Mouse (Mus musculus) lung, embryonic 15.5 days (tissue): ENCODE data around the gene Arpc5. TPM values are rescaled to one million over a fixed set of nuclear protein-coding genes. Genes with fewer than 3 reads are reported as not detected.

Source experiments
- ATAC-seq: fragments of 200-750 bp; cut with Nextera tagmentation; 2 replicates; pipeline ENCODE4 v1.8.0; 2017; ENCODE audit warnings: moderate number of reproducible peaks, borderline replicate concordance; ENCODE audit not compliant: low FRiP score, low TSS enrichment; ENCODE audit errors: extremely low read depth
- H3K27ac ChIP-seq: fragments of 300-500 bp; sonication (generic); 2 replicates; pipeline ENCODE4 v1.5.1; 2015; ENCODE audit warnings: moderate library complexity, mild to moderate bottlenecking, inconsistent platforms
- H3K27me3 ChIP-seq: fragments of 300-500 bp; sonication (generic); 2 replicates; pipeline ENCODE4 v1.6.1; 2015; ENCODE audit warnings: inconsistent platforms
- H3K36me3 ChIP-seq: fragments of 300-500 bp; sonication (generic); 2 replicates; pipeline ENCODE4 v1.6.1; 2015; ENCODE audit warnings: inconsistent platforms
- H3K4me1 ChIP-seq: fragments of 300-500 bp; sonication (generic); 2 replicates; pipeline ENCODE4 v1.6.1; 2015; ENCODE audit warnings: inconsistent platforms
- H3K4me2 ChIP-seq: fragments of 300-500 bp; sonication (generic); 2 replicates; pipeline ENCODE4 v1.6.1; 2015; ENCODE audit warnings: inconsistent platforms, mild to moderate bottlenecking, moderate library complexity
- H3K4me3 ChIP-seq: fragments of 300-500 bp; sonication (generic); 2 replicates; pipeline ENCODE4 v1.5.1; 2015; ENCODE audit warnings: mild to moderate bottlenecking, inconsistent platforms
- H3K9ac ChIP-seq: fragments of 300-500 bp; sonication (generic); 2 replicates; pipeline ENCODE4 v1.6.1; 2015; ENCODE audit warnings: inconsistent platforms
- H3K9me3 ChIP-seq: fragments of 300-500 bp; sonication (generic); 2 replicates; pipeline ENCODE4 v1.6.1; 2016; ENCODE audit warnings: inconsistent platforms
- WGBS: fragments of 180-500 bp; shearing (Covaris S2); methylation state at CpG from one replicate; pipeline ENCODE4 v1.1.7; 2015; 5-methylcytosine and 5-hydroxymethylcytosine counted together
- polyA plus RNA-seq: library from polyadenylated mRNA; unstranded; fragments of >200 nt; fragmentation: Nextera tagmentation; extraction: Ambion mirVana; gene quantifications from 2 replicates; pipeline ENCODE4 v1.2.1, GENCODE M21; 2015

The Arpc5 gene
- polyA plus RNA-seq, 1 experiment from 2014 or later = 279 TPM

DNA sequence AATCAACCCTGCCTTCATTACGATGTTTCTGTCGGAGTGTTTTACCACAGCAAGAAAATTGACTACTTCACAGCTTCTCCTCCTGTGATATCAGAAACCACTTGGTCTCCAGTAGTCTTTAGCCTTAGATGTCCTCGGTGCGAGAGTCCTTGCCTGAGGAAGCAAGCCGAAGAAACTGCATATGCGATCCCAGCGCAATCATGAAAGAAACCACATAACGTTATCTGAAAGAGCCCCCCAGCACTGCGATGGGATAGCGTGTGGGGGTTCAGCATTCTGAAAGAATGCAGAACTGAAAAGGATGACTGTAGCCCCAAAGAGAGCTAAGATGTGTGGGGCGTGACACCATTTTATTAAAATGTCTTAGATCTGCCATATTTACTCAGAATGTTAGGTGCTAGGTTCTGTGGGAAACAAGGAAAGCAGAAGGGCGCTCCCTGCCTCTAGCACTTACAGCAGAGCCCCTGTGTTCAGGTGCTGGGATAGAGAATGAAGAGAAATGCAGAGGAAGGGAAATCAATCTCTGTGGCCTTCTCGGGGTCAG is 34.4 kb downstream of the Arpc5 start:
- no peak overlapping the region for H3K27ac ChIP-seq
- H3K27me3 ChIP-seq = no peaks in the 10 kb centered on the region
- peaks cover 12% of the 10 kb centered on the region for H3K4me1 ChIP-seq
- H3K36me3 ChIP-seq = no peaks in the 10 kb centered on the region
- H3K4me3 ChIP-seq = no peak overlapping the region
- no peak overlapping the region for H3K9ac ChIP-seq
- H3K9me3 ChIP-seq = no peaks in the 10 kb centered on the region
- WGBS = 82% methylated on average over 13 of the region's 13 CpGs
- ATAC-seq = no peak
- no peak overlapping the region for H3K4me2 ChIP-seq

DNA sequence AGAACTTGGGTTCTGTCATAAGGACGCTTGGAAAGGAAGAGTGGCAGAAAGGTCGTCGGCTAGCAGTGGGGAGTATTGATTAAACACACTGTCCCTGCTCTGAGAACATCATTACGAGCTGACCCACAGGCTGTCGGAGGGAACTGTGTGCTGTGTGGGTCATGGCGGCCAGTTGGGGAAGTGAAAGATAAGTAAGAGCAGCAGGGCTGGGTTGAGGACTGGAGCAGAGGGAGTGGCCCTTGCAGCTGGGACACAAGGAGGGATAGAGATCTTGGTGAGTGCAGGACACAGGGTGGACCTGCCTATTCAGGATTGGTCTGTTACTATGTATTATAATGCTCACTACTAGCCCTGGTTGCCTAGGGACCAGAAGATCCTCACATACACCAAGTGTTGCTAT is 38.6 kb downstream of the Arpc5 start:
- no peak overlapping the region for H3K4me3 ChIP-seq

DNA sequence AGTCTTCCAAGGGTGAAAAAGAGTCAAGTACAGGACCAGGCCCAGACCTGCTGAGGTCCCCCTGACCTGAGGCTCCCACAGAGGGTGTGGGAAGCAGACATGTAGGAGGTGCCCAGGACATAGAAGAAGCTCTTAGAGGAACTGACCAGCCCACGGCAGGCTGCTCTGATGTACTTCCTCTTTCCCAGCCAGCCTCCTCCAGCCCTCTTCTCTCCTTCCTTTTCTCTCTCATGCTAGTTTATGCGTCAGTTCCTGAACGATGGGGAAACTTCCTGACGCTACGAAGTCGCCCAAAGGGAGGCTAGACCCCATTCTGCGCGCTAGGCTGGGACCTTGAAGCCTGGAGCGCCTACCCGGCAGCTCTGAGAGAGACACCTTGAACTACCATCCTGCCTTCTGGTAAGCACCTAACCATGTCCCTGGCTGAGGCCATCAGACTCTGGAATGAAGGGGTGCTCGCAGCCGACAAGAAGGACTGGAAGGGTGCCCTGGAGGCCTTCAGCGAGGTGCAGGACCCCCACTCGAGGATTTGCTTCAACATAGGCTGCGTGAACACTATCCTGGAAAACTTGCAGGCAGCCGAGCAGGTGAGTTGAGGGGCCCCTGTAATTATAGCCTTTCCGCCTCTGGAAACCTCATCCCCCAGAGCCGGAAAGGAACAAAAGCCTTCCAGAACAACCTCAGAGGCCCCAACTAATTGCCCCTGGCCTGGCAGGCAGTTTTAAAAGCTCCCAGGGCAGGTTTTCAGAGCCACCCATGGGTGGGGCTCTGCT is 41.5 kb downstream of the Arpc5 start:
- ATAC-seq = no peak
- Histone ChIP-seq H3K27me3 (no peaks in the 10 kb centered on the region), H3K9me3 (no peaks in the 10 kb centered on the region), H3K9ac (no peak overlapping the region), H3K27ac (no peak overlapping the region), H3K4me3 (no peak overlapping the region), H3K36me3 (no peaks in the 10 kb centered on the region), H3K4me2 (no peak overlapping the region), H3K4me1 (peaks cover 6% of the 10 kb centered on the region; the same call in 1 of the 2 replicates)
- 73% methylated on average over 18 of the region's 18 CpGs for WGBS

More for the DNA sequence above, 38.6 kb downstream of the Arpc5 start:
- no peak for ATAC-seq
- Histone ChIP-seq H3K4me1 (peaks cover 9% of the 10 kb centered on the region; the same call in 1 of the 2 replicates), H3K36me3 (no peaks in the 10 kb centered on the region), H3K9me3 (no peaks in the 10 kb centered on the region), H3K4me2 (no peak overlapping the region), H3K9ac (no peak overlapping the region), H3K27ac (no peak overlapping the region), H3K27me3 (no peaks in the 10 kb centered on the region)
- 71% methylated on average over 6 of the region's 6 CpGs for WGBS

DNA sequence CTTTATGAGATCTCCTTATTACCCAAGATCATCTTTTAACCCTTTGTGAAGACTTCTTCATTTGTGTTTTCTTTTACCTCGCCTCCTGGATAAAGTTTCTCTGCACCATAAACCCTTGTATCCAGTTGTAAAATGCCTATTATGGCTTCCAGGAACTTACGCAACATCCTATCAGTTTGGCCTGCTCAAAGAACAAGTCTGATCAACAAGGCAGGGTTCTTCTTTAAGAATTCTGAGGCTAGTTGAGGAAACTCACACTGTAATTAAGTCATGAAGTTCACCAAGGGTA is 42.0 kb downstream of the Arpc5 start:
- Histone ChIP-seq H3K27ac (no peak overlapping the region), H3K27me3 (no peaks in the 10 kb centered on the region), H3K36me3 (no peaks in the 10 kb centered on the region), H3K4me2 (no peak overlapping the region), H3K9me3 (no peaks in the 10 kb centered on the region), H3K9ac (no peak overlapping the region), H3K4me3 (no peak overlapping the region), H3K4me1 (peaks cover 6% of the 10 kb centered on the region; the same call in 1 of the 2 replicates)
- ATAC-seq = no peak
- 86% methylated on average over 2 of the region's 2 CpGs for WGBS

DNA sequence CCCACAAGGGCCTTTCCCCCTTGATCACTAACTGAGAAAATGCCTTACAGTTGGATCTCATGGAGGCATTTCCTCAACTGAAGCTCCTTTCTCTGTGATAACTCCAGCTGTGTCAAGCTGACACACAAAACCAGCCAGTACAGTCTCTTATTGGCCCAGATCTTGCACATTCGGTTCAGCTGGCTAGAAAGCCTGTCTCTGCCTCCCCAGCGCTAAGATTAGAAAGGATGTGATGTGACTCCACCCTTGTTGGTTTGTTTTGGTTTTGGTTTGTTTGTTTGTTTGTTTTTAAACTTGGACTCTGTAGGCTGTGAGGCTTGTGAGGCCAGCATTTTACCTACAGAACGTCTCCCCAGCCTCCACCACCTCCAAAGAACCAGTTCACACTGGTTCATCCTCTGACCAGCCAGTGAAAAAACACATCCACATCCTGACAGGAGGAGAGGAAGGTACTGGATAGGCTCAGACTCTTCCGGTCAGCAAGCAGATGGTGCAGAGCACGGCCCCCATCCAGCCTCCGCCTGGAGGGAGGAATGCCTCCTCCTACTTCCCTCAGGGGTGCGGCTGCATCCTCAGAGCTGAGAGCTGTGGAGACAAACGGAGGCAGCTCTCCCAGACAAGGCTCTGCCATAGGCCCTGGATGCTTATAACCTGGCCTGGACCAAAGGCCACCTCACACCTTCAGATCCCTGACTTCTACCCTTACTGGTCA is 43.4 kb downstream of the Arpc5 start:
- Histone ChIP-seq H3K27ac (peak overlapping the region; percentile 33; the same call in 1 of the 2 replicates), H3K4me2 (no peak overlapping the region), H3K4me1 (peaks cover 6% of the 10 kb centered on the region; the same call in 1 of the 2 replicates), H3K9me3 (no peaks in the 10 kb centered on the region), H3K27me3 (no peaks in the 10 kb centered on the region), H3K4me3 (no peak overlapping the region), H3K9ac (no peak overlapping the region), H3K36me3 (no peaks in the 10 kb centered on the region)
- 0 out of 2 replicates have a peak, but pooled peaks have one; percentile 42 for ATAC-seq
- 35% methylated on average over 8 of the region's 8 CpGs for WGBS

DNA sequence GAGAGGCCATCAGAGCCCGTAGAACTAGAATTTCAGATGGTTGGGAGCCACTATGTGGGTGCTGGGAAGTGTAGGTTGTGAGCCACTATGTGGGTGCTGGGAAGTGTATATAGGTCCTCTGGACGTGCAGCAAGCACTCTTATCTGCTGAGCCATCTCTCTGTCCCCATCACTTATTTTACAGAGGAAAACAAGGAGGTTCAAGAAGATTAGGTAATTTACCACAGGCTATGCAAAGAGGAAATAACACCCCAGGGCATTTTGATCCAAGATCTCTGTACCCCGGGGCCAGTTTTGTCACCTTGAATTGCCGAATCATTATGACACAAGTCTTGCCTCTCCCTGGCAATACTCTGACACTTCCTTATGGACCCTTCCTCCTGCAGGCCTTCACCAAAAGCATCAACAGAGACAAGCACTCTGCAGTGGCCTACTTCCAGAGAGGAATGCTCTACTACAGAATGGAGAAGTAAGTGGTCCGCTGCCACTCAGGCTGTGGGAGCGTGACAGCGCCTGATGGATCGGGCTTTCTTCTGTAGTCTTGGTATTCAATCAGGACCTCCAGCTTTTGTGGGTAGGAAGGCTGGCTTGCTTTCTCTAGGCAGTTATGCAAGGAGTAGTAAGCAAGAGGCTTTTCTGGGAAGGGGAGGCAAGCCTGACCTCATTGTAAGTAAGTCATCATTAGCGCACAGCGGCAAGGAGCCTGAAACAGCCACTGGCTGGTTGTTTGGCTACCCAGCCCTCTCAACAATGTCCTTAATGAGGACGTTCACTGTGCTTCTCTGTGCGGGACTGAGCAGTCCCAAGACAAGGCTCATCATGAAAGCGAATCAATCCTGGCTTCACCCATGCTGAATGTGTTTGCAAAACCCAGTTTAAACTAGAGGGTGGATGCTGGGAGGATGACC is 44.4 kb downstream of the Arpc5 start:
- Histone ChIP-seq H3K4me3 (no peak overlapping the region), H3K27ac (no peak overlapping the region), H3K4me2 (no peak overlapping the region), H3K9me3 (no peaks in the 10 kb centered on the region), H3K36me3 (no peaks in the 10 kb centered on the region), H3K27me3 (no peaks in the 10 kb centered on the region), H3K4me1 (peaks cover 11% of the 10 kb centered on the region), H3K9ac (no peak overlapping the region)
- ATAC-seq = no peak
- 72% methylated on average over 13 of the region's 13 CpGs for WGBS

DNA sequence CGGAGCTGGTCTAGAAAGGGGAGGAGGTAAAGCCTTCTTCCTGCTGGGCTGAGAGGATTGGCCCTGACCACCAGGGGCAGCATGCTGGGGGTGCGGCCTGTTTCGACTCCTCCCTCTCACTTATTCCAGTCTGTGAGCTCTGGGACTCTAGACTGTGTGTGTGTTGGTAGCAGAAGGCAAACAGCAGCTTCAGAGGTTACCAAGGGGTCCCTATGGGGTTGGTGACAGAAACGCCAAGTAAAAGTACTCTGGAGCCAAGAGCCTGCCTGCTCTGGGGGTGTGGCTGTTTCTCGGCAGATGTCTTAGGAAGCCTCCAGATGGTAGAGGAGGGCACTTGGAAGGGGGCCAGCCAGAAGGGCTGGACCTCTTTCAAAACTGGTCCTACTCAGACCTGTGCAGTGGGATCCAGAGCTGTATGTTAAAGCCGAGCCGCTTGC is 48.9 kb downstream of the Arpc5 start:
- peak overlapping the region; percentile 39 for H3K4me2 ChIP-seq
- H3K4me3 ChIP-seq = no peak overlapping the region
- H3K9me3 ChIP-seq = no peaks in the 10 kb centered on the region
- H3K9ac ChIP-seq = no peak overlapping the region
- no peaks in the 10 kb centered on the region for H3K36me3 ChIP-seq
- H3K27me3 ChIP-seq = no peaks in the 10 kb centered on the region
- peak; percentile 74 for ATAC-seq
- no peak overlapping the region for H3K27ac ChIP-seq
- peaks cover 12% of the 10 kb centered on the region; the same call in 1 of the 2 replicates for H3K4me1 ChIP-seq
- 27% methylated on average over 7 of the region's 7 CpGs for WGBS

DNA sequence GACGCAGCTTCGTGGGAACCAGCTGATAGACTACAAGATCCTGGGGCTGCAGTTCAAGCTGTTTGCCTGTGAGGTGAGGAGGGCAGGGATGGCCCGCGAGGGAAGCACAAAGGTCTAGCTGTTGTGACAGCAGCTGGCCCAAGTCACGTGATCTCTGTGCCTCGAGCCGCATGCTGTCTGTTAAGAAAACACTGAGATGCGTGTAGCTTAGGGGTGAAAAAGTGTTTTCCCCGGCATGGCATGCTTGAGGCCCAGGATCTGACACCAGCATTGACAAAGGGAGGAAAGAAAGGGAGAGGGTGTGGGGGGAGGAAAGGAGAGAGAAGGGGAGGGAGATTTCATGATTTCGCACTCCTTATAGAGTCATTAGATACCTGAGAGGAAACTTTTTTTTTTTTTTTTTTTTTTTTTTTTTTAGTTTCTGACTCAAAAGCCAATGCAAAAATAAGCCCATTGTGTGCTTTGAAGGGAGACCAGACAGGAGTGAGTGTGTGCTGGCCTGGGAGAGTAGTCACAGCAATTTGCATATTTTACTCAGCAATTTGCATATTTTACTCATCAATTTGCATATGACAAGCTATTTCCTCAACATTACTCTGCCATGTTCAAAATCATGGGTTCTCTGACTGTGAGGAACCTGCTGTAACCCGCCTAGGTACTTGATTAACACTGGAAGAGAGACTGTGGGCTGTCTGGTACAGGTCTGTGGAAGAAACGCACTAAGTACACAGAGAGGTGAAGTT is 50.9 kb downstream of the Arpc5 start:
- no peak overlapping the region for H3K4me2 ChIP-seq
- 25% methylated on average over 12 of the region's 12 CpGs for WGBS
- H3K36me3 ChIP-seq = no peaks in the 10 kb centered on the region
- no peak overlapping the region for H3K4me3 ChIP-seq
- no peaks in the 10 kb centered on the region for H3K9me3 ChIP-seq
- H3K27ac ChIP-seq = no peak overlapping the region
- H3K27me3 ChIP-seq = no peaks in the 10 kb centered on the region
- no peak for ATAC-seq
- no peak overlapping the region for H3K9ac ChIP-seq
- peaks cover 12% of the 10 kb centered on the region; the same call in 1 of the 2 replicates for H3K4me1 ChIP-seq

DNA sequence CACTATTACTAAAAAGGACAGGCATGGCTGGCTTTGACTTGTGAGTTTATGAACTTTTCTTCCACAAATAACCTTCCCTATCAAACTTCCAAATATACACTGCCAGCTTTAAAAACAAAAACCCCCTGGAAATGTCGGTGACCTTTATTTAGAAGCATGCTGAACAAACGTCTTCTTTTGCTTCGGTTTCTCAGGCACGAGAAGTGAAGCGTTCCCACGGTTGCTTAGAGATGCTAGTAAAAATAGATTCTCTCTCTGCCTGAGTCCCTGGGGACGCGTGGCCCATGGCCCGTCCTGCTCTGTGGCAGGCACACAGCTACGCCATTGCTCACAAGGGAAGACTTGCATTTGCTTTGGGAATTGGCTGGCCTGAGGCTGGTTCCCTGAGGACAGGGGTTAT is 51.5 kb downstream of the Arpc5 start:
- H3K9ac ChIP-seq = no peak overlapping the region
- WGBS = 41% methylated on average over 10 of the region's 10 CpGs
- H3K36me3 ChIP-seq = no peaks in the 10 kb centered on the region
- H3K27ac ChIP-seq = no peak overlapping the region
- H3K4me3 ChIP-seq = no peak overlapping the region
- no peaks in the 10 kb centered on the region for H3K9me3 ChIP-seq
- H3K27me3 ChIP-seq = no peaks in the 10 kb centered on the region
- no peak overlapping the region for H3K4me2 ChIP-seq
- ATAC-seq = no peak
- H3K4me1 ChIP-seq = peaks cover 12% of the 10 kb centered on the region; the same call in 1 of the 2 replicates

DNA sequence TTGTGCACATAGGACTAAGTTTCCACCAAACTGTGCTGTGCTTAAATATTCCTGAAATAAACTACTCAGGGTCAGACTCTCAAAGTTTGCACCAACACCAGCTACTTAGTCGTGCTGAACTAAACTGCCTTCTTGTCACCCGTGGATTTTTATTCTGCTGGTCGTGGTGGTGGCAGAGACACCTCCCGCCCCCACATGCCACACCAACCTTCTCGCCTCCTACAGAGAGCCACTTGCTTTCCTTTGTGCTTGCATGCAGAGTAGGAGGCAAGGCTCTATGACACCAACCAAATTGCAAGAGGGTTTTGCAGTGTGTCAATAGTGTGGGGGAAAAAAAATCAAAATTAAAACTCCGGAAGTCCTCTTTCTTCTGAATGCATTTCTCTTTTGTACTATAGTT is 53.2 kb downstream of the Arpc5 start:
- no peak overlapping the region for H3K27ac ChIP-seq
- H3K9me3 ChIP-seq = no peaks in the 10 kb centered on the region
- H3K36me3 ChIP-seq = no peaks in the 10 kb centered on the region
- H3K4me2 ChIP-seq = no peak overlapping the region
- H3K27me3 ChIP-seq = no peaks in the 10 kb centered on the region
- no peak overlapping the region for H3K4me3 ChIP-seq
- H3K9ac ChIP-seq = no peak overlapping the region
- peaks cover 12% of the 10 kb centered on the region; the same call in 1 of the 2 replicates for H3K4me1 ChIP-seq
- no peak for ATAC-seq
- WGBS = 68% methylated on average over 6 of the region's 6 CpGs
